Mouse (Mus musculus) brain, embryonic 14.5 days (tissue): ENCODE measurements around the gene Gm10282.
A peak's percentile ranks its signal among the peaks of the same experiment; 100 is the strongest.

Source experiments
- CTCF ChIP-seq: fragments of 200-500 bp; IDR thresholded peaks from 2 replicates; pipeline ENCODE4 v1.5.1; 2012; ENCODE audit warnings: inconsistent platforms, mild to moderate bottlenecking, moderate library complexity, borderline replicate concordance; ENCODE audit not compliant: insufficient read depth, insufficient read length; ENCODE audit errors: extremely low read depth
- POLR2A ChIP-seq: fragments of 200-500 bp; IDR thresholded peaks from 2 replicates; pipeline ENCODE4 v1.6.1; 2012; ENCODE audit warnings: mild to moderate bottlenecking, inconsistent platforms, borderline replicate concordance; ENCODE audit not compliant: poor library complexity, insufficient read depth, insufficient read length, severe bottlenecking; ENCODE audit errors: extremely low read depth

DNA sequence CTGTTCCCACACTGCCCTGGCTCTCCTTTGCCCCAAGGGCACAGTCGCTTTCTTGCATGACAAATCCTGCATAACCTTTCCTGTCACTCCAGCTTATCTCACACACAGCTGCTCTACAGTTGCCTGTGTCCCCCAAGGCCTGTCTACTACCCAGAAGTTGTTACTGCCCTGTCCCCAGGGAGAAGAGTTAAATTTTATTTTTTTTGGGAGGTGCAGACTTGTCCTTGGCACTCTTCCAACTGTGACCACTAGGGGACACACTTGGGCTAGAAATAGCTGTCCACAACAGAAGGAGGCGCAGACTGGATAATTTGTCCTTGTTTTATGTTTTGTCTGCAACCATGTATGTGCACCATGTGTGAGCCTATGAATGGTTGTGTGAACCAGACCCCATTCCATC is 44.0 kb downstream of the Gm10282 start:
- no peak for TF ChIP-seq POLR2A
- peak; percentile 83; the same call in 1 of the 2 replicates for TF ChIP-seq CTCF
